Mouse (Mus musculus) heart, postnatal 36 days (tissue): ENCODE data around the gene 1810043G02Rik. TPM values are rescaled to one million over a fixed set of nuclear protein-coding genes. Genes with fewer than 3 reads are reported as not detected.
A peak's percentile ranks its signal among the peaks of the same experiment; 100 is the strongest.
"Not testable (repeated sequence)": the region's sequence is repeated elsewhere in the genome, so short reads cannot be mapped to it uniquely, and the experiment has no call there.

Experiments used
- DNase-seq, 2 experiments: peaks; one replicate each; pipeline ENCODE4 v3.0.0; 2021 to 2022
- intact Hi-C: fragments of 180-260 bp; cut with DNase I; formaldehyde crosslinking; loops from one replicate; pipeline ENCODE4 v1.15.1; 2025
- total RNA-seq, 2 experiments: library from RNA; stranded (reverse); gene quantifications; 2 replicates each; pipeline ENCODE4 v1.2.3; 2021

1810043G02Rik gene
- 10 to 100 TPM in 1 of 2 experiments, 1 to 10 TPM in 1; 9.3 to 10.3 TPM for total RNA-seq

GRCm38 (mm10) chr10:77978351-77979350 lies at the start of gene 1810043G02Rik:
Gene 1810043G02Rik, plus strand, starts transcription at chr10:77978524.
- intact Hi-C loops: loop anchor here (10.0 kb wide), 1 partner anchor 354 kb away; the partner anchor contains the start of gene Ube2g2
- DNase-seq: peak; percentile 100

GRCm38 (mm10) chr10:77939685-77940084 lies 38.6 kb upstream of the 1810043G02Rik start:
- intact Hi-C loops: no loop called here
- DNase-seq: no peak

- DNase-seq, intact Hi-C loops: not testable (repeated sequence)
These were observed 27.9 kb upstream of the 1810043G02Rik start for GRCm38 (mm10) chr10:77950468-77950867.

- no peak for DNase-seq
- intact Hi-C loops: no loop called here
These were observed 15.6 kb upstream of the 1810043G02Rik start for GRCm38 (mm10) chr10:77962725-77963124.

GRCm38 (mm10) chr10:77963971-77964370 lies 14.4 kb upstream of the 1810043G02Rik start:
- intact Hi-C loops: no loop called here
- no peak for DNase-seq

- DNase-seq: peak; percentile 37 to 43
- intact Hi-C loops: no loop called here
These were observed 8.9 kb upstream of the 1810043G02Rik start for GRCm38 (mm10) chr10:77969274-77969972.

- intact Hi-C loops: loop anchor here (10.0 kb wide), 1 partner anchor 345 kb away; the partner anchor contains the start of gene Ube2g2
- no peak for DNase-seq
These were observed 8.4 kb upstream of the 1810043G02Rik start for GRCm38 (mm10) chr10:77969973-77970325.

- peak in 1 of 2 experiments; percentile 15 for DNase-seq
- intact Hi-C loops: loop anchor here (10.0 kb wide), 1 partner anchor 346 kb away; the partner anchor contains the start of gene Ube2g2
These were observed 7.8 kb upstream of the 1810043G02Rik start, which contains the start of gene Trpm2 for GRCm38 (mm10) chr10:77970481-77970880. Gene Trpm2, minus strand, starts transcription at chr10:77970563.

GRCm38 (mm10) chr10:77971191-77971590 lies 7.1 kb upstream of the 1810043G02Rik start:
- DNase-seq: peak in 1 of 2 experiments; percentile 29
- intact Hi-C loops: loop anchor here (10.0 kb wide), 1 partner anchor 346 kb away; the partner anchor contains the start of gene Ube2g2

- intact Hi-C loops: loop anchor here (10.0 kb wide), 1 partner anchor 347 kb away; the partner anchor contains the start of gene Ube2g2
- DNase-seq: peak in 1 of 2 experiments; percentile 40
These were observed 6.4 kb upstream of the 1810043G02Rik start for GRCm38 (mm10) chr10:77971709-77972553.

GRCm38 (mm10) chr10:77974323-77974722 lies 4.0 kb upstream of the 1810043G02Rik start:
- intact Hi-C loops: loop anchor here (10.0 kb wide), 1 partner anchor 350 kb away; the partner anchor contains the start of gene Ube2g2
- no peak for DNase-seq

GRCm38 (mm10) chr10:77974811-77975210 lies 3.5 kb upstream of the 1810043G02Rik start:
- intact Hi-C loops: loop anchor here (10.0 kb wide), 1 partner anchor 350 kb away; the partner anchor contains the start of gene Ube2g2
- no peak for DNase-seq

- intact Hi-C loops: loop anchor here (10.0 kb wide), 1 partner anchor 351 kb away; the partner anchor contains the start of gene Ube2g2
- no peak for DNase-seq
These were observed 2.7 kb upstream of the 1810043G02Rik start for GRCm38 (mm10) chr10:77975653-77976052.

GRCm38 (mm10) chr10:77976458-77977150 lies 1.7 kb upstream of the 1810043G02Rik start:
- DNase-seq: no peak
- intact Hi-C loops: loop anchor here (10.0 kb wide), 1 partner anchor 352 kb away; the partner anchor contains the start of gene Ube2g2

GRCm38 (mm10) chr10:77984660-77985059 lies 6.3 kb downstream of the 1810043G02Rik start:
- intact Hi-C loops: loop anchor here (2.0 kb wide), 1 partner anchor 24 kb away; no protein-coding TSS in a partner anchor
- DNase-seq: peak; percentile 76 to 79

- DNase-seq: no peak
- intact Hi-C loops: loop anchor here (2.0 kb wide), 1 partner anchor 23 kb away; no protein-coding TSS in a partner anchor
These were observed 7.5 kb downstream of the 1810043G02Rik start for GRCm38 (mm10) chr10:77985775-77986174.

GRCm38 (mm10) chr10:77995639-77996038 lies 17.3 kb downstream of the 1810043G02Rik start:
- intact Hi-C loops: no loop called here
- no peak for DNase-seq

- DNase-seq: no peak
- intact Hi-C loops: no loop called here
These were observed 21.9 kb downstream of the 1810043G02Rik start for GRCm38 (mm10) chr10:78000200-78000599.

- DNase-seq: peak in 1 of 2 experiments; percentile 43
- intact Hi-C loops: no loop called here
These were observed 23.5 kb downstream of the 1810043G02Rik start for GRCm38 (mm10) chr10:78001796-78002195.
